Mouse (Mus musculus) stomach, postnatal 0 days (tissue): ENCODE data around the gene Cdcp1.

ENCODE experiments used
- CTCF ChIP-seq: IDR thresholded peaks from 2 replicates; pipeline ENCODE4 v1.5.1; 2016; ENCODE audit warnings: antibody characterized with exemption, low read depth, mild to moderate bottlenecking, moderate library complexity
- EP300 ChIP-seq: optimal IDR thresholded peaks from 2 replicates; pipeline ENCODE3; 2016; ENCODE audit warnings: antibody characterized with exemption

GRCm38 (mm10) chr9:123123017-123123416 lies 92.8 kb downstream of the Cdcp1 start:
- TF ChIP-seq CTCF (no peak), EP300 (no peak)
